Mouse (Mus musculus) testis, postnatal 10 days (tissue): Measurements from ENCODE around the gene Naalad2.
A peak's percentile ranks its signal among the peaks of the same experiment; 100 is the strongest.
"Not testable (repeated sequence)": the region's sequence is repeated elsewhere in the genome, so short reads cannot be mapped to it uniquely, and the experiment has no call there.

Experiments
- DNase-seq: peaks from one replicate; pipeline ENCODE4 v3.0.0; 2021; ENCODE audit warnings: low spot score

Gene Naalad2

GRCm38 (mm10) chr9:18402895-18403294, at the start of gene Naalad2:
Gene Naalad2, minus strand, starts transcription at chr9:18402995.
- DNase-seq = not testable (repeated sequence)

DNA sequence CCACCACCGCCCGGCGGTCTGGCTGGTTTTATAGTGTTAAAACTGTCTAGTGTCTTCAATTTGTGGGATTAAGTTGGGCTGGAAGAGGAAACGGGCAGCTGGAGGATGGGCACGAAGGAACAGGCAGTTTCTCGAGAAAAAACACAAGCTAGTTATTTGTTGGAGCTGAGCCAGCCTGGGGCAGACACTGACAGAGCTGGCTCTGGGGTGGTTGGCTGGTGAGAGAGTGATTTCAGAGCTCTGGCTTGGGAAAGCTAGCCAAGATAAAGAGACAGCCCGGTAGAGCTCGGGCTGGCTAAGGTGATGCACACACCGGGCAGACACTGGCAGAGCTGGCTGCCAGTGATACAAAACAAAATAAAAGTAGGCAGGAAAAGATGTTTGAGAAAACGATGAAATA, 28.9 kb upstream of the Naalad2 start:
- DNase-seq = peak; percentile 46

- no peak for DNase-seq
Measured at GRCm38 (mm10) chr9:18430354-18430753, 27.6 kb upstream of the Naalad2 start, which contains the start of gene Mbd3l2. Gene Mbd3l2, plus strand, starts transcription at chr9:18430654.

- not testable (repeated sequence) for DNase-seq
Measured at GRCm38 (mm10) chr9:18412371-18412770, 9.6 kb upstream of the Naalad2 start.

- DNase-seq = no peak
Measured at GRCm38 (mm10) chr9:18404118-18404517, 1.3 kb upstream of the Naalad2 start, which contains the start of gene Ubtfl1. Gene Ubtfl1, plus strand, starts transcription at chr9:18404418.

- DNase-seq = no peak
Measured at GRCm38 (mm10) chr9:18399629-18400028, 3.2 kb downstream of the Naalad2 start.

GRCm38 (mm10) chr9:18385782-18386181, 17.0 kb downstream of the Naalad2 start:
- DNase-seq = peak; percentile 55

DNA sequence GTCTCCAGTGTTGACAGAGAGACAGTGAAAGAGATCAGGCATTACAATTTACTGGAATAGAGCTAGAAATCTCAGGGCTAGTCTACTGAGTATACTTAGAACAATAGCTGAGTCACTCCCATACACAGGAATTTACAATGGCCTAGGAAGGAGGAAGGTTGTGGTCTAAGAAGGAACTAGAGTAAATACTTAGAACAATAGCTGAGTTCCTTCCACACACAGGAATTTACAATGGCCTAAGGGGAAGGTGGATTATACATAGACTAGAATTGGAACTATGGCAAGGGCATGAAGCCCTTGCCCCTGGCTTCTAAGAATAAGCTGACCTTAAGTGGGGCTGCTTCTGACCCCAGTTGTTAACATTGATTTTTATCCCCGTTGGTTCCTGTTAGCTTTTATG, 29.8 kb downstream of the Naalad2 start:
- DNase-seq = not testable (repeated sequence)

DNA sequence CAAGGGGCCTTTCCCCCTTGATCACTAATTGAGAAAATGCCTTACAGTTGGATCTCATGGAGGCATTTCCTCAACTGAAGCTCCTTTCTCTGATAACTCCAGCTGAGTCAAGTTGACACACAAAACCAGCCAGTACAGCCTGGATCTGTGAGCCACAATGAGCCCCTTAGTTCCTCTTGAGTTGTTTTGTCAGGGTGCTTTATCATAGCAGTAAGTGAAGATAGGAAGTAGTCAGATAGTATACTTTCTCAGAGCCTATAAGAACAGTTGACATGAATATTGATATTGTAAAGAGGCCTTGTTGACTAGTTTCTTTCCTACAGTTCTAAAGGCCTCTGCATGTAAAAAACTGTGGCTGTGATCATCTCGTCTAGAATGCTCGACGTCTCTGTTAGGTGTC, 82.8 kb downstream of the Naalad2 start:
- DNase-seq = no peak

- no peak for DNase-seq
Measured at GRCm38 (mm10) chr9:18298301-18298700, 104.5 kb downstream of the Naalad2 start.

- DNase-seq = no peak
Measured at GRCm38 (mm10) chr9:18293026-18293781, 109.6 kb downstream of the Naalad2 start.

DNA sequence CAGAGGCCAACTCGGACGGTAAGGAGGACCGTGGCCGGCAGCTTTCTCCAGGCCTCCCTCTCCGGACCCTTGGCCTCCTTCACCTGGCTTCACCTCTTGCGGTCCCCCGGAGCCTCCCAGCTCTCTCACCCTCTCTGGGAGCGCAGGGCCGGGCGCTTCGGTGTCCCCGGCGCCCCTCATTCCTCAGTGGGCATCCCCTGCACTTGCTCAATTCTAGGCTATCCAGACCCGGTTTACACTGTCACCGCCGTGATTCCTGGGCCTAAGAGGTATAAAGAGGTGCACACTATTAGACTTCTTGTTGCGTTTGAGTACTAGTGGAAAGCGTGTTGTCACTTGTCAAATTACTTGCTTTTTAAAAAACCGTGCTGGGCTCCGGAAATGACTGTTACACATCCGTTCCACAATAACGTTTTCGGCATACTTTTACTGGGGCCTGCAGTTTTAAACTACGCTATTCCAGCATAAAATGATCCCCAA, 110.3 kb downstream of the Naalad2 start:
- DNase-seq = no peak

DNA sequence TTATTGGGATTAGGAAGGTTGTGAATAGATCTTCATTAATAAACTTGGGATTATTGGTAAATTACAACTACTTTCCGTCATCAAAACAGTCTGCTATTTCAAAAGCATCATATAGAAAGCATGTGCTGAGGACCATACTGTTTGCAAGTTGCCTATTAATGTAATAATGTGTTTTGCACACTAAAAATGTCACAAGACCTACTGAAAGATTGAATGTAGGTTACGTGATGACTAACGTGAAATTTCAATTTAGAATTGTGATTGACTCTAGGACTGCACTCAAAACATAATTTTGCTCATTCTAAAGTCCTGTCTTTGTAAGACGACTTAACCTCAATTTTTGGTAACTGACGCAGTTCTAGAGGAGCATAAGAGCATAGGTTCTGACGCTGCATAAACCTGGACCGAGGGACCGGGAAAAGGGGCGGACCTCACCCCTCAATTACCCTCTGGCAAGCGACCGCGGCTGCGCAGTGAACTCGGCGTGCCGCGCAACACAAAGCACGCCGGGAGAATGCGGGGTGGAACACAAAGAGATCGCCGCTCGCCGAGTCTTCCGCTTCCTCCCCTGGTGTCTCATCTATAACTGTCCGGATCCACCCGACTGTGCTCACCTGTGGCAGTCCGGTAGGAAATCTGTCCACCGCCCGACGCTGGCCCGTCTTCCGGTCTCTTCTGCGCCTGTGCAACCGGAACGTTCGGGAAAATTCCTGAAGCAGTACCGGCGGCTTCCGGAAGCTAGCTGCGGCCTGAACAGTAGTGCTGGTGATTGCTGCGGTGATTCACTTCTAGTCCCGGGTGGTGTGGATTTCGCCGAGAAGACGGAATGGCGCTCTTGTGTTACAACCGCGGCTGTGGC, 111.0 kb downstream of the Naalad2 start, which contains the start of gene Chordc1:
TSS of gene Chordc1 (plus strand) at position 555 of the 859 bp plus-strand sequence.
- peak; percentile 96 for DNase-seq

- DNase-seq = not testable (repeated sequence)
Measured at GRCm38 (mm10) chr9:18278693-18279092, 124.1 kb downstream of the Naalad2 start.

- no peak for DNase-seq
Measured at GRCm38 (mm10) chr9:18277497-18277896, 125.3 kb downstream of the Naalad2 start.

DNA sequence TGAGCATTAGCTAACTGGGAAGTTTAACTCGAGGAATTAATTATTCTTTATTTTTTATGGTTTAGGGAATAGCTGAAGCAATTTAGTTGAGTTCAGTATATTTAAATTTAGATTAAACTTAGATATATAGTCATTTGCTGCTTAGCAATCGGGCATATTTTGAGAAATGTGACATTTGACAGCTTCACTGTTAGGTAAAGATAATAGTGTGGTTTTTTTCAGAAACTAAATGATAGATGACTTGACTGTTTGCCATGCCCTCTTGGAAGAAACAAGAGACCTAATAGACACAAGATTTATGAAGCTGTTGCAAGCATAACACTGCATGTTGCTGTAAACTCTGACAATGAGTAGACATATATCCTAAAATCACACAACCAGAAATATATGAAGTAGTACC, 126.0 kb downstream of the Naalad2 start:
- DNase-seq = no peak

GRCm38 (mm10) chr9:18275901-18276300, 126.9 kb downstream of the Naalad2 start:
- no peak for DNase-seq
